Mouse (Mus musculus) ovary, postnatal 14 days (tissue): ENCODE results near the gene Aamp.

ENCODE experiments used
- DNase-seq: peaks from one replicate; pipeline ENCODE4 v3.0.0; 2022; ENCODE audit warnings: low spot score

Gene Aamp

GRCm38 (mm10) chr1:74236590-74237317 is 47.8 kb downstream of the Aamp start:
- DNase-seq = no peak

DNA sequence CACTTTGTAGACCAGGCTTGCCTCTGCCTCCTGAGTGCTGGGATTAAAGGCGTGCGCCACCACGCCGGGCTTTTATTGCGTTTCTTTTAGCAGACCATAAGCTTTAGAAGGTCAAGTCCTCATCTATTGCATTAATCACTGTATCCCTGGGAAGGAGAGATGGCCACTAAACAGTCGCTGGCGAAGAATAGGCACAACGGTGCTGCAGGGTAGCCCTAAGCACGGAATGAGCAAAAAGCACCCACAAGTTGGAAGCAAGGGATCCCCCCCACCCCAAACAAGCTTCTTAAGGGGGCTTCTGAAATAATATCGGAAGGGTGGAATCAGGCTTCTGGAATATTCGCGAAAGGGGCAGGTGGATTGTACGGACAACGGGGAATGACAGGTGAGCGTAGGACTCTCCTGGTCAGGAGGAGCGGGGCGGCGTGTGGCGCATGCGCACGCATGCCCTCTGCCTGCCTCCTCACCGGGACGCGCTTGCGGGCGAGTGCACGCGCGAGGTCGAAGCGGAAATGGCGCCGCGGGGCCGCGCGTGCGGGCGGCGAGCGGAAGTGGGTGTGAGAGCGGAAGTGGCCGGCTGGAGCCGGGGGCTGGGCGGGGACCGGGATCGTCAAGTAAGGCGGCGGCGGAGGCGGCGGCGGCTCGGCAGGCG is 48.5 kb downstream of the Aamp start, which contains the start of gene Arpc2:
Gene Arpc2, plus strand, starts transcription at position 147 of the 652 bp plus-strand sequence.
- DNase-seq = peak; percentile 96

DNA sequence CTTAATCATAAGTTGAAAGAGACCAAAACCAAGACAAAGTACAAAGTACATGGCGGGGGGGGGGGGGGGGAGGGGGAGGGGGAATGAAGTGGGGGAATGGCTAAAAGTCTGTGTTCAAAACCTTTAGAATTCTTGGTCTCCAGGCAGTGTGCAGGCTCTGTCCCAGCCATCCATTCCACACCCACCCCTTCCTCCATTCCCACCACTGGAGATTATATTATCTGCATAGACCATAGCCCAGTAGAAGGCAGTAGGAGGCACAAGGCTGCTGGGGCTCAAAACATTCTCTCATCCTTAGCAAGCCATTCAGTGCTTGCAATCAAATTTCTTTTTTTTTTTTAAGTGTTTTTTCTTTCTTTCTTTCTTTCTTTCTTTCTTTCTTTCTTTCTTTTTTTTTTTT is 53.5 kb downstream of the Aamp start:
- DNase-seq = no peak

DNA sequence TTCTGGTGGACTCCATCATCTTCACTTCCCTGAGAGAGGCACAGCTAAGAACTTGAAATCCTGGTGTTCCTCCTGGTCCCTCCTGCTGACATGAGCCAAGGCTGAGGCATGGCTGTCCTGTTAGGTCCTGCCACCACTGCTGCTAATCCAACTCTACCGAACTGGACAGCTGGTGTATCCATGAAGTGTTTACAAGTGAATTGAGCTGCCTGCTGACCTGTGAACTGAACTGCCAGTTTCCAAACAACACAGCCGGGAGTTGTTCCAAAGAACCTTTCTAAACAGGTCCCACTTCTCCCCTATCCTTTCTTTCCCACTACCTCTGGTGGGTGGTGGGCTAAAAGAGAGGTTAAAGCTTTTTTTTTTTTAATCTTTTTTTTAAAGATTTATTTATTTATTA is 54.6 kb downstream of the Aamp start:
- no peak for DNase-seq
